Mouse (Mus musculus) midbrain, embryonic 15.5 days (tissue): ENCODE measurements around the gene Caly. TPM values are rescaled to one million over a fixed set of nuclear protein-coding genes. Genes with fewer than 3 reads are reported as not detected.

ENCODE experiments used
- ATAC-seq: fragments of 200-750 bp; cut with Nextera tagmentation; replicated peaks from 2 replicates; pipeline ENCODE4 v1.8.0; 2017; ENCODE audit warnings: moderate TSS enrichment
- H3K27ac ChIP-seq: fragments of 300-500 bp; sonication (generic); 2 replicates; pipeline ENCODE4 v1.5.1; 2015; ENCODE audit warnings: mild to moderate bottlenecking, inconsistent platforms
- H3K27me3 ChIP-seq: fragments of 300-500 bp; sonication (generic); replicated peaks from 2 replicates; pipeline ENCODE4 v1.6.1; 2015; ENCODE audit warnings: inconsistent platforms
- H3K36me3 ChIP-seq: fragments of 300-500 bp; sonication (generic); replicated peaks from 2 replicates; pipeline ENCODE4 v1.6.1; 2015; ENCODE audit warnings: inconsistent platforms
- H3K4me1 ChIP-seq: fragments of 300-500 bp; sonication (generic); 2 replicates; pipeline ENCODE4 v1.6.1; 2015; ENCODE audit warnings: inconsistent platforms
- H3K4me2 ChIP-seq: fragments of 300-500 bp; sonication (generic); 2 replicates; pipeline ENCODE4 v1.6.1; 2015; ENCODE audit warnings: inconsistent platforms, mild to moderate bottlenecking, moderate library complexity
- H3K4me3 ChIP-seq: fragments of 300-500 bp; sonication (generic); 2 replicates; pipeline ENCODE4 v1.5.1; 2015; ENCODE audit warnings: mild to moderate bottlenecking, inconsistent platforms
- H3K9ac ChIP-seq: fragments of 300-500 bp; sonication (generic); 2 replicates; pipeline ENCODE4 v1.6.1; 2015; ENCODE audit warnings: mild to moderate bottlenecking, inconsistent platforms
- H3K9me3 ChIP-seq: fragments of 300-500 bp; sonication (generic); 2 replicates; pipeline ENCODE4 v1.6.1; 2016; ENCODE audit warnings: inconsistent platforms
- WGBS: fragments of 180-500 bp; shearing (Covaris S2); methylation state at CpG from one replicate; pipeline ENCODE4 v1.1.7; 2015; ENCODE audit warnings: mixed read lengths; 5-methylcytosine and 5-hydroxymethylcytosine counted together
- polyA plus RNA-seq: library from polyadenylated mRNA; unstranded; fragments of >200 nt; fragmentation: Nextera tagmentation; extraction: Ambion mirVana; gene quantifications from 2 replicates; pipeline ENCODE4 v1.2.1, GENCODE M21; 2015

Caly gene
- polyA plus RNA-seq = 277 and 280 TPM in 2 replicates

GRCm38 (mm10) chr7:140082242-140082678, at the start of gene Caly:
Caly (minus strand) TSS chr7:140082548.
- no peaks in the 10 kb centered on the region for H3K9me3 ChIP-seq
- no peaks in the 10 kb centered on the region for H3K27me3 ChIP-seq
- no peaks in the 10 kb centered on the region for H3K36me3 ChIP-seq
- peak within 1 kb of the TSS; percentile 51 for H3K4me2 ChIP-seq
- peak within 1 kb of the TSS; percentile 96 for H3K27ac ChIP-seq
- peak within 1 kb of the TSS; percentile 76 for H3K9ac ChIP-seq
- 2% methylated on average over 18 of the region's 18 CpGs for WGBS
- peak within 1 kb of the TSS; percentile 66 for H3K4me3 ChIP-seq
- peaks cover 31% of the 10 kb centered on the region for H3K4me1 ChIP-seq
- ATAC-seq = peak; percentile 90

- H3K4me2 ChIP-seq = no peak overlapping the region
- H3K9ac ChIP-seq = no peak overlapping the region
- no peaks in the 10 kb centered on the region for H3K27me3 ChIP-seq
- H3K36me3 ChIP-seq = no peaks in the 10 kb centered on the region
- peaks cover 4% of the 10 kb centered on the region; the same call in 1 of the 2 replicates for H3K4me1 ChIP-seq
- no peak overlapping the region for H3K27ac ChIP-seq
- 89% methylated on average over 2 of the region's 2 CpGs for WGBS
- no peak overlapping the region for H3K4me3 ChIP-seq
- ATAC-seq = no peak
- H3K9me3 ChIP-seq = no peaks in the 10 kb centered on the region
These were observed 45.6 kb upstream of the Caly start for GRCm38 (mm10) chr7:140127911-140128310.

GRCm38 (mm10) chr7:140126934-140127333, 44.6 kb upstream of the Caly start:
- 89% methylated on average over 3 of the region's 3 CpGs for WGBS
- no peaks in the 10 kb centered on the region for H3K36me3 ChIP-seq
- no peak for ATAC-seq
- no peaks in the 10 kb centered on the region for H3K9me3 ChIP-seq
- no peaks in the 10 kb centered on the region for H3K27me3 ChIP-seq
- H3K4me3 ChIP-seq = no peak overlapping the region
- peaks cover 4% of the 10 kb centered on the region; the same call in 1 of the 2 replicates for H3K4me1 ChIP-seq
- no peak overlapping the region for H3K9ac ChIP-seq
- H3K4me2 ChIP-seq = no peak overlapping the region
- no peak overlapping the region for H3K27ac ChIP-seq

- H3K36me3 ChIP-seq = no peaks in the 10 kb centered on the region
- 15% methylated on average over 5 of the region's 5 CpGs for WGBS
- no peak overlapping the region for H3K27ac ChIP-seq
- H3K9me3 ChIP-seq = no peaks in the 10 kb centered on the region
- peak overlapping the region; percentile 71 for H3K4me2 ChIP-seq
- peaks cover 4% of the 10 kb centered on the region; the same call in 1 of the 2 replicates for H3K4me1 ChIP-seq
- H3K9ac ChIP-seq = peak overlapping the region; percentile 74
- peak; percentile 17 for ATAC-seq
- peak overlapping the region; percentile 67 for H3K4me3 ChIP-seq
- H3K27me3 ChIP-seq = no peaks in the 10 kb centered on the region
These were observed 43.6 kb upstream of the Caly start for GRCm38 (mm10) chr7:140126022-140126350.

- no peaks in the 10 kb centered on the region for H3K9me3 ChIP-seq
- H3K27ac ChIP-seq = no peak overlapping the region
- peak overlapping the region; percentile 71 for H3K4me2 ChIP-seq
- no peaks in the 10 kb centered on the region for H3K36me3 ChIP-seq
- 2% methylated on average over 40 of the region's 40 CpGs for WGBS
- H3K4me3 ChIP-seq = peak overlapping the region; percentile 67
- peak; percentile 97 for ATAC-seq
- peak overlapping the region; percentile 74 for H3K9ac ChIP-seq
- H3K27me3 ChIP-seq = no peaks in the 10 kb centered on the region
- H3K4me1 ChIP-seq = peaks cover 4% of the 10 kb centered on the region; the same call in 1 of the 2 replicates
These were observed 43.1 kb upstream of the Caly start for GRCm38 (mm10) chr7:140125278-140126021.

GRCm38 (mm10) chr7:140124382-140124781, 42.0 kb upstream of the Caly start:
- Histone ChIP-seq H3K4me3 (no peak overlapping the region), H3K27me3 (no peaks in the 10 kb centered on the region), H3K9ac (no peak overlapping the region), H3K4me2 (no peak overlapping the region), H3K36me3 (no peaks in the 10 kb centered on the region), H3K9me3 (no peaks in the 10 kb centered on the region), H3K4me1 (peaks cover 4% of the 10 kb centered on the region; the same call in 1 of the 2 replicates), H3K27ac (no peak overlapping the region)
- no peak for ATAC-seq
- 95% methylated on average over 1 of the region's 1 CpGs for WGBS

- Histone ChIP-seq H3K27me3 (no peaks in the 10 kb centered on the region), H3K27ac (no peak overlapping the region), H3K4me2 (no peak overlapping the region), H3K36me3 (no peaks in the 10 kb centered on the region), H3K4me1 (peaks cover 4% of the 10 kb centered on the region; the same call in 1 of the 2 replicates), H3K9ac (no peak overlapping the region), H3K9me3 (no peaks in the 10 kb centered on the region), H3K4me3 (no peak overlapping the region)
- no peak for ATAC-seq
- WGBS = 33% methylated on average over 4 of the region's 4 CpGs
These were observed 40.4 kb upstream of the Caly start for GRCm38 (mm10) chr7:140122765-140123164.

- Histone ChIP-seq H3K4me2 (no peak overlapping the region), H3K4me3 (no peak overlapping the region), H3K27me3 (no peaks in the 10 kb centered on the region), H3K9me3 (no peaks in the 10 kb centered on the region), H3K9ac (no peak overlapping the region), H3K36me3 (no peaks in the 10 kb centered on the region), H3K4me1 (peaks cover 9% of the 10 kb centered on the region), H3K27ac (no peak overlapping the region)
- WGBS = 77% methylated on average over 13 of the region's 13 CpGs
- ATAC-seq = no peak
These were observed 39.1 kb upstream of the Caly start for GRCm38 (mm10) chr7:140121338-140121910.

GRCm38 (mm10) chr7:140120484-140120883, 38.1 kb upstream of the Caly start:
- Histone ChIP-seq H3K4me3 (no peak overlapping the region), H3K27ac (no peak overlapping the region), H3K4me2 (no peak overlapping the region), H3K9me3 (no peaks in the 10 kb centered on the region), H3K4me1 (peaks cover 7% of the 10 kb centered on the region), H3K27me3 (no peaks in the 10 kb centered on the region), H3K36me3 (no peaks in the 10 kb centered on the region), H3K9ac (no peak overlapping the region)
- no peak for ATAC-seq
- 95% methylated on average over 2 of the region's 2 CpGs for WGBS

- H3K27ac ChIP-seq = peak within 1 kb of the TSS; percentile 78
- H3K9ac ChIP-seq = peak within 1 kb of the TSS; percentile 75
- WGBS = 4% methylated on average over 28 of the region's 28 CpGs
- H3K36me3 ChIP-seq = peaks cover 2% of the 10 kb centered on the region; the same call in 1 of the 2 replicates
- no peaks in the 10 kb centered on the region for H3K9me3 ChIP-seq
- peak within 1 kb of the TSS; percentile 69 for H3K4me2 ChIP-seq
- peak; percentile 95 for ATAC-seq
- no peaks in the 10 kb centered on the region for H3K27me3 ChIP-seq
- H3K4me1 ChIP-seq = peaks cover 8% of the 10 kb centered on the region
- peak within 1 kb of the TSS; percentile 64 for H3K4me3 ChIP-seq
These were observed 34.1 kb upstream of the Caly start, which contains the start of gene Echs1 for GRCm38 (mm10) chr7:140116329-140117054. Echs1 (minus strand) TSS chr7:140116476.

- peak within 1 kb of the TSS; percentile 78 for H3K27ac ChIP-seq
- peak within 1 kb of the TSS; percentile 64 for H3K4me3 ChIP-seq
- 2% methylated on average over 23 of the region's 23 CpGs for WGBS
- peaks cover 7% of the 10 kb centered on the region; the same call in 1 of the 2 replicates for H3K36me3 ChIP-seq
- peak within 1 kb of the TSS; percentile 75 for H3K9ac ChIP-seq
- no peaks in the 10 kb centered on the region for H3K9me3 ChIP-seq
- H3K27me3 ChIP-seq = no peaks in the 10 kb centered on the region
- peak; percentile 76 for ATAC-seq
- peak within 1 kb of the TSS; percentile 69 for H3K4me2 ChIP-seq
- H3K4me1 ChIP-seq = peaks cover 8% of the 10 kb centered on the region
These were observed 33.4 kb upstream of the Caly start, which contains the start of gene Paox for GRCm38 (mm10) chr7:140115583-140116328. Paox (plus strand) TSS chr7:140115799.
